Mouse (Mus musculus) stomach, postnatal 0 days (tissue): ENCODE data around the gene D8Ertd738e. TPM values are rescaled to one million over a fixed set of nuclear protein-coding genes. Genes with fewer than 3 reads are reported as not detected.

ENCODE experiments used
- ATAC-seq: fragments of 200-750 bp; cut with Nextera tagmentation; 2 replicates; pipeline ENCODE4 v1.8.0; 2017; ENCODE audit not compliant: low FRiP score, low TSS enrichment
- DNase-seq: peaks from one replicate; pipeline ENCODE4 v3.0.0-alpha.2; 2016; ENCODE audit warnings: low spot score
- H3K27ac ChIP-seq: fragments of 300-500 bp; sonication (generic); replicated peaks from 2 replicates; pipeline ENCODE4 v1.5.1; 2014; ENCODE audit warnings: mild to moderate bottlenecking, control low read depth
- H3K27me3 ChIP-seq: fragments of 300-500 bp; sonication (generic); 2 replicates; pipeline ENCODE4 v1.6.1; 2014; ENCODE audit warnings: low read length; ENCODE audit not compliant: control insufficient read depth, insufficient read depth
- H3K36me3 ChIP-seq: fragments of 300-500 bp; sonication (generic); 2 replicates; pipeline ENCODE4 v1.6.1; 2014; ENCODE audit warnings: low read length, mixed read lengths; ENCODE audit not compliant: control insufficient read depth, insufficient read depth
- H3K4me1 ChIP-seq: fragments of 300-500 bp; sonication (generic); replicated peaks from 2 replicates; pipeline ENCODE4 v1.6.1; 2014; ENCODE audit warnings: antibody characterized with exemption; ENCODE audit not compliant: control insufficient read depth, insufficient read depth
- H3K4me2 ChIP-seq: fragments of 300-500 bp; sonication (generic); replicated peaks from 2 replicates; pipeline ENCODE4 v1.6.1; 2014; ENCODE audit warnings: low read depth, mild to moderate bottlenecking, control low read depth, moderate library complexity
- H3K4me3 ChIP-seq: fragments of 300-500 bp; sonication (generic); 2 replicates; pipeline ENCODE4 v1.5.1; 2014; ENCODE audit warnings: low read depth, low read length, control low read depth
- H3K9ac ChIP-seq: fragments of 300-500 bp; sonication (generic); 2 replicates; pipeline ENCODE4 v1.6.1; 2014; ENCODE audit warnings: mild to moderate bottlenecking, low read length, control low read depth, mixed read lengths
- H3K9me3 ChIP-seq: fragments of 300-500 bp; sonication (generic); 2 replicates; pipeline ENCODE4 v1.6.1; 2016; ENCODE audit warnings: low read length; ENCODE audit not compliant: control insufficient read depth
- CTCF ChIP-seq: IDR thresholded peaks from 2 replicates; pipeline ENCODE4 v1.5.1; 2016; ENCODE audit warnings: antibody characterized with exemption, low read depth, mild to moderate bottlenecking, moderate library complexity
- EP300 ChIP-seq: optimal IDR thresholded peaks from 2 replicates; pipeline ENCODE3; 2016; ENCODE audit warnings: antibody characterized with exemption
- WGBS: fragments of 180-500 bp; shearing (Covaris S2); extraction: QIAGEN DNeasy Blood & Tissue Kit; methylation state at CpG from one replicate; pipeline ENCODE4 v1.1.7; 2014; 5-methylcytosine and 5-hydroxymethylcytosine counted together
- polyA plus RNA-seq: library from polyadenylated mRNA; unstranded; fragments of >200 nt; fragmentation: Nextera tagmentation; extraction: Ambion mirVana; gene quantifications from 2 replicates; pipeline ENCODE4 v1.2.1, GENCODE M21; 2015

D8Ertd738e gene
- polyA plus RNA-seq, 1 experiment from 2014 or later, result 309 TPM

DNA sequence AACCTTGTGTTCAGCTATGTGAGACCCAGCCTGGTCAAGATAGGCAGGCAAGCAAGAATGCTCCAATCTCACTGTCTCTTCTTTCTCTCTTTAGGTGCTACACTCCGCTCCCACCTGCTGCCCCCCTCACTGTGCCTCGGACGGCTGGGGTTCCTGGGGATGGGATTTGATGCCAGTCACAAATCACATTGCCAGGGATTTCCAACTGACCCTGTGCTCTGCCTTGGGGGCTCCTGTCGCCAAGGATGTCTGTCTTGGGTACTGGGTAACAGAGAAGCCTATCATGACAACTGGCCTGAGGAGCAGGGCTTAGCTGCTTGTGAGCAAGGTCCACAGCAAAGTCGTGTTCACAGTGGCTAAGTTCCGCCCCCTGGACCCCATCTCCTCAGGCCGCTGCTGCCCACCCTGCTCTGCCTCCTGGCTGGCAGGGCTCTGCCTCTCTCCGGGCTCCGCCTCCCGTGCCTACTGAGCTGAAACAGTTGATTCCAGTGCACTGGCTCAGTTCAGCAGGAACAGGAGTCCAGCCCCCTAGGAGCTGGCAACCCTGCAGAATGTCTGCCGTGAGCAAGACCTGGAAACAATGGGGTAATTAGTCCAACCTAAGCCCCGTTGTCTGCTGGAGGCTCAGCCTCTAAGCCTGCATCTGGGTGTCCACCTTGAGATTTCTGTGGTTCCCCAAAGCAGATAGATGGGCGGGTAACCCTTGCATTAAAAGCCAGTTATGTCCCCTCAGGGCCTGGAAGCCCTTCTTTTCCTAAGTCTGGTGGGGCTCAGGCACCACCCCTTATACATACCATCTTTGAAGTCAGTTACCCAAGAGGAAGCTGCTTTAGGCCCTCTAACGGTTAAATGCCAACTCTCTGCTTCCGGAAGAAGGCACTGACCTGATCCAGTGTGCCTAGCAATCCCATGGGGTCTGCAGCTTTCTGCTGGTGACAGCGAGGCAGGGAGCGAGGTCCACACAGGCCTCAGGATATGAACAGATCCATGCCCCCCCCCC lies 40.8 kb downstream of the D8Ertd738e start:
- Histone ChIP-seq H3K27ac (peak overlapping the region; percentile 71), H3K27me3 (no peaks in the 10 kb centered on the region), H3K36me3 (peaks cover 34% of the 10 kb centered on the region), H3K4me3 (no peak overlapping the region), H3K9ac (no peak overlapping the region), H3K9me3 (no peaks in the 10 kb centered on the region), H3K4me2 (no peak overlapping the region), H3K4me1 (no peaks in the 10 kb centered on the region)
- DNase-seq, result no peak
- TF ChIP-seq CTCF (no peak), EP300 (no peak)
- ATAC-seq, result no peak
- WGBS, result 61% methylated on average over 17 of the region's 17 CpGs

GRCm38 (mm10) chr8:84207811-84208210 lies 41.7 kb downstream of the D8Ertd738e start:
- H3K4me2 ChIP-seq, result no peak overlapping the region
- H3K9ac ChIP-seq, result no peak overlapping the region
- ATAC-seq, result peak; percentile 11; the same call in 1 of the 2 replicates
- no peak for TF ChIP-seq EP300
- no peak for TF ChIP-seq CTCF
- peaks cover 31% of the 10 kb centered on the region for H3K36me3 ChIP-seq
- H3K9me3 ChIP-seq, result no peaks in the 10 kb centered on the region
- peak overlapping the region; percentile 71 for H3K27ac ChIP-seq
- WGBS, result 39% methylated on average over 7 of the region's 7 CpGs
- no peaks in the 10 kb centered on the region for H3K27me3 ChIP-seq
- no peak overlapping the region for H3K4me3 ChIP-seq
- no peaks in the 10 kb centered on the region for H3K4me1 ChIP-seq
- peak; percentile 48 for DNase-seq

DNA sequence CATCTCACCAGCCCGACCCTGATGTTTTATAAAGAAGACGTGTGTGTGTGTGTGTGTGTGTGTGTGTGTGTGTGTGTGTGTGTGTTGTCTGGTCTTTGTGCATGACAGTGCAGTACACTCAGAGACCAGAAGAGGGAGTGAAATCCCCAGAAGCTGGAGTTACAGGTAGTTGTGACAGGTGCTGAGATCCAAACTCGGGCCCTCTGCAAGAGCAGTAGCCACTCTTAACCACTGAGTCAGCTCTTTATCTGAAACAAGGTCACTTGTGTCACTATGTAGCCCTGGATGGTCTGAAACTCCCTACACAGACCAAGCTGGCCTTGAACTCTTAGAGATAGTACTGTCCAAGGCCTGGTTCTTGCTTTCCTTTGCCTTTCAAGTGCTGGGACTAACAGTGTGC lies 42.9 kb downstream of the D8Ertd738e start:
- Histone ChIP-seq H3K4me2 (no peak overlapping the region), H3K9ac (no peak overlapping the region), H3K4me1 (peaks cover 4% of the 10 kb centered on the region; the same call in 1 of the 2 replicates), H3K36me3 (peaks cover 23% of the 10 kb centered on the region), H3K9me3 (no peaks in the 10 kb centered on the region), H3K27me3 (no peaks in the 10 kb centered on the region), H3K27ac (no peak overlapping the region), H3K4me3 (no peak overlapping the region)
- DNase-seq (no peak), ATAC-seq (no peak)
- TF ChIP-seq EP300 (no peak), CTCF (peak; percentile 45)
- 92% methylated on average over 3 of the region's 3 CpGs for whole genome bisulfite sequencing

DNA sequence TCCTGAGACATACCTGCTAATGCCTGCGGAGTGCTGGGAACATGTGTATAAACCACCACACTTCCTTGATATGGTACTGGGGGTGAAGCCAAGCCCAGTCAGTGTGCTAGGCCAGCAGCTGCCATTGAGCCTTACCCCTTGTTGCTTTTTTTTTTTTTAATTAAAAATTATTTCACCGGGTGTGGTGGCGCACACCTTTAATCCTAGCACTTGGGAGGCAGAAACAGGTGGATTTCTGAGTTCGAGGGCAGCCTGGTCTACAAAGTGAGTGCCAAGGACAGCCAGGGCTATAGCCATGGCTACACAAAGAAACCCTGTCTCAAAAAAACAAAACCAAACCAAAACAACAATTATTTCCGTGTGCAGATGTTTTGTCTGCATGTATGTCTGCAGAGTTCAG lies 44.4 kb downstream of the D8Ertd738e start:
- peaks cover 9% of the 10 kb centered on the region; the same call in 1 of the 2 replicates for H3K4me1 ChIP-seq
- no peaks in the 10 kb centered on the region for H3K9me3 ChIP-seq
- H3K27ac ChIP-seq, result 0 out of 2 replicates have a peak overlapping the region, but pooled peaks have one; percentile 35
- TF ChIP-seq EP300, result no peak
- no peak for TF ChIP-seq CTCF
- H3K27me3 ChIP-seq, result no peaks in the 10 kb centered on the region
- H3K4me2 ChIP-seq, result no peak overlapping the region
- ATAC-seq (no peak), DNase-seq (no peak)
- no peak overlapping the region for H3K9ac ChIP-seq
- H3K4me3 ChIP-seq, result no peak overlapping the region
- 90% methylated on average over 5 of the region's 5 CpGs for WGBS
- H3K36me3 ChIP-seq, result peaks cover 19% of the 10 kb centered on the region

- H3K4me3 ChIP-seq, result peak overlapping the region; percentile 72
- TF ChIP-seq CTCF (peak; percentile 67), EP300 (no peak)
- DNase-seq (peak; percentile 66), ATAC-seq (peak; percentile 31; the same call in 1 of the 2 replicates)
- 43% methylated on average over 13 of the region's 13 CpGs for WGBS
- H3K4me1 ChIP-seq, result peaks cover 16% of the 10 kb centered on the region
- H3K9me3 ChIP-seq, result no peaks in the 10 kb centered on the region
- H3K27ac ChIP-seq, result peak overlapping the region; percentile 99
- H3K9ac ChIP-seq, result peak overlapping the region; percentile 93
- H3K36me3 ChIP-seq, result peaks cover 17% of the 10 kb centered on the region
- H3K27me3 ChIP-seq, result no peaks in the 10 kb centered on the region
- peak overlapping the region; percentile 92 for H3K4me2 ChIP-seq
Measured at GRCm38 (mm10) chr8:84203975-84204772, 45.3 kb downstream of the D8Ertd738e start.
